Mouse (Mus musculus): ENCODE measurements around the gene Slc25a45. TPM values are rescaled to one million over a fixed set of nuclear protein-coding genes. Genes with fewer than 3 reads are reported as not detected.

Slc25a45 gene
- polyA plus RNA-seq, 1 experiment from 2014 or later = 9.1 TPM

DNA sequence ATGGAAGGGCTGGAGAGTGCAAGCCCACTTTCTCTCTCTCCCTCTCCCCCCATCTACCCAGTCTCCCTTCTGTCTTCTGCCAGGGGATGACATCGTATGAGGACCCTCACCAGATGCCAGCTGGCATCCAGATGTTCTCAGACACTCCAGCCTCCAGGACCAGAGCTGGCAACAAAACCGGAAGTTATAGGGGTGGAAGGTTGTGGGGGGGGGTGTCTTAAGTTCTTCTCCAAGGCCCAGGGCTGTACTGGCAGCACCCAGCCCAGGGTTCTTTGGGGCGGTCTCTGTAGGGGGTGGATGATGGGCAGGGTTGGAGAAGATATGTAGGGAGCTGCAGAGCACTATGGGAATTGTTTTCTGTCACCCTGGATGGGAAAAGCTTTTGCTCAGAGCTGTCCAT is 50.9 kb downstream of the Slc25a45 start:
- H3K27me3 ChIP-seq (ENCODE audit: insufficient read depth, low read length) = no peaks in the 10 kb centered on the region; the same call in 1 of the 2 replicates
- H3K36me3 ChIP-seq (replicated peaks; ENCODE audit: insufficient read depth, low read length) = no peaks in the 10 kb centered on the region
- no peaks in the 10 kb centered on the region for H3K9me3 ChIP-seq (ENCODE audit: low read length)
- 68% methylated on average over 3 of the region's 3 CpGs for WGBS (ENCODE audit: insufficient replicate concordance)
- H3K27ac ChIP-seq (ENCODE audit: low read depth) = no peak overlapping the region
- DNase-seq (no peak), ATAC-seq (no peak)
- H3K4me3 ChIP-seq (ENCODE audit: low read depth, low read length) = no peak overlapping the region
- H3K4me2 ChIP-seq (ENCODE audit: low read depth, low read length) = no peak overlapping the region
- no peak overlapping the region for H3K9ac ChIP-seq (replicated peaks)
- TF ChIP-seq EP300 (IDR thresholded peaks at IDR 0.05; ENCODE audit: low read depth) (no peak), CTCF (IDR thresholded peaks at IDR 0.05; ENCODE audit: low read depth) (no peak)
- H3K4me1 ChIP-seq (ENCODE audit: insufficient read depth) = peaks cover 33% of the 10 kb centered on the region

DNA sequence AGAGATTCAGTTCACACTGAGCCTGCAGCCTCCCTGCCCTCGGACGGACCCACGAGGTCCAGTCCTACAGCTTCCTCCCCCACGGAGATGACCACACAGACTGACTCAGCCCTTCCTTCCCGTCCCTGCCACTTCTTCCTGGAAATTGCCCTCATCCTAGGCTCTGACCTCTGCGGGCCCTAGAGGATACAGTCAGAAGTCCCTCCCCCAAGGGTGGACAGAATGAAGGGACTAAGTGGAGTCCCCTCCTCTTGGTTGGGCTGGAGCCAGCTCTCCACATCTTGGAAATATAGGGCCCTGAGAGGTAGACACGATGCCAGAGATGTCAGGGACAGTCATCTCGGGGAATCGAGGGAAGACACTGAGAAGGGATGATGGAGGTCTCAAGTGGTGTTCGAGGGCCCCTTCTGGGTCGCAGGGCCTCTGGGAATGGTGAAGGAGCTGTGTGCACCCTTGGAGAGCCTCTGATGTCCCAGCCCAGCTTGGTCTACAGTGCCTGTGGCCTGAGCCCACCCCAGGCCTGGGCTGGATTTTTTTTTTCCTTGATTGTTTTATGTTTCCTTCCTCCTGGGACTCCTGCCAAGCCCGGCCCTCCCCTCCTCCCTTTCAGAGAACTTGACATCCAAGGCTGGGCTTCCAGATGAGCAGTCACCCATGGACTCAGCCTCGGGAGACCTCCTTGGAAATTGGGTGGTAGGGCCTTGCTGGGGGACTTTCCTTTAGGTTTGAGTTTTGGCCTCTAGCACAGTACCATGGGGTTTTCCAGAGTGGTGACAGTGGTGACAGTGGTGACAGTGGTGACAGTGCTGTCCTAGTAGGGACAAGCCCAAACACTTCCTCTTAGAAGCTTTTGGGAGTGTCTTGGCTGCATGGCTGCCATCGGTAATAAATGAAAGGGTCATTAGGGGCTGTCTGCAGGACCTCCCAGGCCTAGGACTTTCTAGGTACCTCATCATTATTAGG is 52.3 kb downstream of the Slc25a45 start:
- Histone ChIP-seq H3K36me3 (replicated peaks; ENCODE audit: insufficient read depth, low read length) (no peaks in the 10 kb centered on the region), H3K4me2 (ENCODE audit: low read depth, low read length) (no peak overlapping the region), H3K9me3 (ENCODE audit: low read length) (no peaks in the 10 kb centered on the region), H3K4me3 (ENCODE audit: low read depth, low read length) (no peak overlapping the region), H3K9ac (replicated peaks) (no peak overlapping the region), H3K4me1 (ENCODE audit: insufficient read depth) (peaks cover 25% of the 10 kb centered on the region), H3K27ac (ENCODE audit: low read depth) (peak overlapping the region; percentile 58), H3K27me3 (ENCODE audit: insufficient read depth, low read length) (no peaks in the 10 kb centered on the region; the same call in 1 of the 2 replicates)
- 52% methylated on average over 14 of the region's 14 CpGs for WGBS (ENCODE audit: insufficient replicate concordance)
- peak; percentile 48 for ATAC-seq
- TF ChIP-seq EP300 (IDR thresholded peaks at IDR 0.05; ENCODE audit: low read depth) (no peak), CTCF (IDR thresholded peaks at IDR 0.05; ENCODE audit: low read depth) (no peak)
- DNase-seq = no peak

- Histone ChIP-seq H3K4me3 (ENCODE audit: low read depth, low read length) (no peak overlapping the region), H3K4me2 (ENCODE audit: low read depth, low read length) (no peak overlapping the region), H3K27ac (ENCODE audit: low read depth) (peak overlapping the region; percentile 32; the same call in 1 of the 2 replicates), H3K36me3 (replicated peaks; ENCODE audit: insufficient read depth, low read length) (peaks cover 2% of the 10 kb centered on the region; the same call in 1 of the 2 replicates), H3K9ac (replicated peaks) (no peak overlapping the region), H3K27me3 (ENCODE audit: insufficient read depth, low read length) (no peaks in the 10 kb centered on the region), H3K9me3 (ENCODE audit: low read length) (no peaks in the 10 kb centered on the region), H3K4me1 (ENCODE audit: insufficient read depth) (peaks cover 25% of the 10 kb centered on the region)
- DNase-seq = no peak
- WGBS (ENCODE audit: insufficient replicate concordance) = 57% methylated on average over 3 of the region's 3 CpGs
- TF ChIP-seq EP300 (IDR thresholded peaks at IDR 0.05; ENCODE audit: low read depth) (no peak), CTCF (IDR thresholded peaks at IDR 0.05; ENCODE audit: low read depth) (no peak)
- ATAC-seq = no peak
These were observed 57.7 kb downstream of the Slc25a45 start for GRCm38 (mm10) chr19:5935266-5935665.

Other genes with a start within 250 kb of the Slc25a45 start
- 21.3 and 22.6 TPM in 2 replicates for gene Rela, start 240.3 kb upstream of the Slc25a45 start, polyA plus RNA-seq (2015; fragmentation: Nextera tagmentation; extraction: Ambion mirVana)
- 14.1 and 15.3 TPM in 2 replicates for gene Sipa1, start 214.1 kb upstream of the Slc25a45 start, polyA plus RNA-seq (2015; fragmentation: Nextera tagmentation; extraction: Ambion mirVana)
- gene Map3k11, start 189.1 kb upstream of the Slc25a45 start, polyA plus RNA-seq (2015; fragmentation: Nextera tagmentation; extraction: Ambion mirVana) = 10.4 and 12.5 TPM in 2 replicates
- 5.2 and 5.6 TPM in 2 replicates for gene Pcnx3, start 188.9 kb upstream of the Slc25a45 start, polyA plus RNA-seq (2015; fragmentation: Nextera tagmentation; extraction: Ambion mirVana)
- 0.17 and 0.18 TPM in 2 replicates for gene Kcnk7, start 173.4 kb upstream of the Slc25a45 start, polyA plus RNA-seq (2015; fragmentation: Nextera tagmentation; extraction: Ambion mirVana)
- gene Ehbp1l1, start 151.5 kb upstream of the Slc25a45 start, polyA plus RNA-seq (2015; fragmentation: Nextera tagmentation; extraction: Ambion mirVana) = 38.5 and 42.5 TPM in 2 replicates
- gene Fam89b, start 148.2 kb upstream of the Slc25a45 start, polyA plus RNA-seq (2015; fragmentation: Nextera tagmentation; extraction: Ambion mirVana) = 28.9 and 31.0 TPM in 2 replicates
- 1.3 and 1.4 TPM in 2 replicates for gene Ltbp3, start 136.9 kb upstream of the Slc25a45 start, polyA plus RNA-seq (2015; fragmentation: Nextera tagmentation; extraction: Ambion mirVana)
- gene Scyl1, start 106.4 kb upstream of the Slc25a45 start, polyA plus RNA-seq (2015; fragmentation: Nextera tagmentation; extraction: Ambion mirVana) = 16.9 and 17.0 TPM in 2 replicates
- gene Frmd8, start 2.5 kb upstream of the Slc25a45 start, polyA plus RNA-seq (2015; fragmentation: Nextera tagmentation; extraction: Ambion mirVana) = 8.5 and 9.0 TPM in 2 replicates
- gene Tigd3, start 16.3 kb downstream of the Slc25a45 start, polyA plus RNA-seq (2015; fragmentation: Nextera tagmentation; extraction: Ambion mirVana) = 1.5 and 1.7 TPM in 2 replicates
- 28.1 and 32.6 TPM in 2 replicates for gene Dpf2, start 35.2 kb downstream of the Slc25a45 start, polyA plus RNA-seq (2015; fragmentation: Nextera tagmentation; extraction: Ambion mirVana)
- 3.0 TPM in 2 replicates for gene Cdc42ep2, start 47.0 kb downstream of the Slc25a45 start, polyA plus RNA-seq (2015; fragmentation: Nextera tagmentation; extraction: Ambion mirVana)
- gene Pola2, start 86.4 kb downstream of the Slc25a45 start, polyA plus RNA-seq (2015; fragmentation: Nextera tagmentation; extraction: Ambion mirVana) = 19.2 and 21.5 TPM in 2 replicates
- gene Slc22a20, start 108.3 kb downstream of the Slc25a45 start, polyA plus RNA-seq (2015; fragmentation: Nextera tagmentation; extraction: Ambion mirVana) = 0.09 TPM in 1 of 2 replicates, not detected in the other
- 6.8 and 7.2 TPM in 2 replicates for gene Capn1, start 138.1 kb downstream of the Slc25a45 start, polyA plus RNA-seq (2015; fragmentation: Nextera tagmentation; extraction: Ambion mirVana)
- gene Syvn1, start 168.8 kb downstream of the Slc25a45 start, polyA plus RNA-seq (2015; fragmentation: Nextera tagmentation; extraction: Ambion mirVana) = 12.4 and 15.4 TPM in 2 replicates
- 28.2 and 29.6 TPM in 2 replicates for gene Mrpl49, start 180.0 kb downstream of the Slc25a45 start, polyA plus RNA-seq (2015; fragmentation: Nextera tagmentation; extraction: Ambion mirVana)
- 781 and 784 TPM in 2 replicates for gene Fau, start 180.0 kb downstream of the Slc25a45 start, polyA plus RNA-seq (2015; fragmentation: Nextera tagmentation; extraction: Ambion mirVana)
- 30.2 and 35.8 TPM in 2 replicates for gene Znhit2, start 183.4 kb downstream of the Slc25a45 start, polyA plus RNA-seq (2015; fragmentation: Nextera tagmentation; extraction: Ambion mirVana)
- 42.6 and 44.1 TPM in 2 replicates for gene Tm7sf2, start 190.6 kb downstream of the Slc25a45 start, polyA plus RNA-seq (2015; fragmentation: Nextera tagmentation; extraction: Ambion mirVana)
- gene Vps51, start 199.4 kb downstream of the Slc25a45 start, polyA plus RNA-seq (2015; fragmentation: Nextera tagmentation; extraction: Ambion mirVana) = 17.5 and 20.7 TPM in 2 replicates
- not detected in 2 replicates for gene Tmem262, start 202.2 kb downstream of the Slc25a45 start, polyA plus RNA-seq (2015; fragmentation: Nextera tagmentation; extraction: Ambion mirVana)
- 0.32 and 0.72 TPM in 2 replicates for gene Gm28374, start 204.4 kb downstream of the Slc25a45 start, polyA plus RNA-seq (2015; fragmentation: Nextera tagmentation; extraction: Ambion mirVana)
- gene Zfpl1, start 207.1 kb downstream of the Slc25a45 start, polyA plus RNA-seq (2015; fragmentation: Nextera tagmentation; extraction: Ambion mirVana) = 16.9 and 19.9 TPM in 2 replicates
- gene Cdca5, start 207.2 kb downstream of the Slc25a45 start, polyA plus RNA-seq (2015; fragmentation: Nextera tagmentation; extraction: Ambion mirVana) = 13.5 and 15.0 TPM in 2 replicates
- gene AC131692.1, start 216.6 kb downstream of the Slc25a45 start, polyA plus RNA-seq (2015; fragmentation: Nextera tagmentation; extraction: Ambion mirVana) = not detected in 2 replicates
- 0.46 and 0.63 TPM in 2 replicates for gene Naaladl1, start 228.0 kb downstream of the Slc25a45 start, polyA plus RNA-seq (2015; fragmentation: Nextera tagmentation; extraction: Ambion mirVana)
- gene Sac3d1, start 240.8 kb downstream of the Slc25a45 start, polyA plus RNA-seq (2015; fragmentation: Nextera tagmentation; extraction: Ambion mirVana) = 15.0 and 15.6 TPM in 2 replicates

All from liver, postnatal 0 days (tissue).